Mouse (Mus musculus) stomach, embryonic 16.5 days (tissue): ENCODE results near the gene Adra2b. TPM values are rescaled to one million over a fixed set of nuclear protein-coding genes. Genes with fewer than 3 reads are reported as not detected.

ENCODE experiments used
- ATAC-seq: fragments of 200-750 bp; cut with Nextera tagmentation; 2 replicates; pipeline ENCODE4 v1.8.0; 2017; ENCODE audit warnings: moderate number of reproducible peaks, moderate TSS enrichment; ENCODE audit not compliant: insufficient read depth, low FRiP score
- H3K27ac ChIP-seq: fragments of 300-500 bp; sonication (generic); 2 replicates; pipeline ENCODE4 v1.5.1; 2014; ENCODE audit warnings: low read length
- H3K27me3 ChIP-seq: fragments of 300-500 bp; sonication (generic); 2 replicates; pipeline ENCODE4 v1.6.1; 2014; ENCODE audit warnings: low read length, control low read depth, mixed read lengths; ENCODE audit not compliant: control insufficient read depth, insufficient read depth
- H3K36me3 ChIP-seq: fragments of 300-500 bp; sonication (generic); 2 replicates; pipeline ENCODE4 v1.6.1; 2014; ENCODE audit warnings: low read length; ENCODE audit not compliant: control insufficient read depth, insufficient read depth
- H3K4me1 ChIP-seq: fragments of 300-500 bp; sonication (generic); 2 replicates; pipeline ENCODE4 v1.6.1; 2014; ENCODE audit warnings: low read length, control low read depth, mixed read lengths; ENCODE audit not compliant: control insufficient read depth, insufficient read depth
- H3K4me2 ChIP-seq: fragments of 300-500 bp; sonication (generic); 2 replicates; pipeline ENCODE4 v1.6.1; 2014; ENCODE audit warnings: low read depth, low read length, mixed read lengths
- H3K4me3 ChIP-seq: fragments of 300-500 bp; sonication (generic); replicated peaks from 2 replicates; pipeline ENCODE4 v1.5.1; 2014; ENCODE audit warnings: mild to moderate bottlenecking, low read length
- H3K9ac ChIP-seq: fragments of 300-500 bp; sonication (generic); 2 replicates; pipeline ENCODE4 v1.6.1; 2014; ENCODE audit warnings: low read length
- H3K9me3 ChIP-seq: fragments of 300-500 bp; sonication (generic); replicated peaks from 2 replicates; pipeline ENCODE4 v1.6.1; 2016; ENCODE audit warnings: low read length, control low read depth; ENCODE audit not compliant: control insufficient read depth
- WGBS: fragments of 180-500 bp; shearing (Covaris S2); extraction: QIAGEN DNeasy Blood & Tissue Kit; methylation state at CpG from one replicate; pipeline ENCODE4 v1.1.7; 2014; 5-methylcytosine and 5-hydroxymethylcytosine counted together
- polyA plus RNA-seq: library from polyadenylated mRNA; unstranded; fragments of >200 nt; fragmentation: Nextera tagmentation; extraction: Ambion mirVana; gene quantifications from 2 replicates; pipeline ENCODE4 v1.2.1, GENCODE M21; 2015

Adra2b gene
- 2.4 and 3.6 TPM in 2 replicates for polyA plus RNA-seq

DNA sequence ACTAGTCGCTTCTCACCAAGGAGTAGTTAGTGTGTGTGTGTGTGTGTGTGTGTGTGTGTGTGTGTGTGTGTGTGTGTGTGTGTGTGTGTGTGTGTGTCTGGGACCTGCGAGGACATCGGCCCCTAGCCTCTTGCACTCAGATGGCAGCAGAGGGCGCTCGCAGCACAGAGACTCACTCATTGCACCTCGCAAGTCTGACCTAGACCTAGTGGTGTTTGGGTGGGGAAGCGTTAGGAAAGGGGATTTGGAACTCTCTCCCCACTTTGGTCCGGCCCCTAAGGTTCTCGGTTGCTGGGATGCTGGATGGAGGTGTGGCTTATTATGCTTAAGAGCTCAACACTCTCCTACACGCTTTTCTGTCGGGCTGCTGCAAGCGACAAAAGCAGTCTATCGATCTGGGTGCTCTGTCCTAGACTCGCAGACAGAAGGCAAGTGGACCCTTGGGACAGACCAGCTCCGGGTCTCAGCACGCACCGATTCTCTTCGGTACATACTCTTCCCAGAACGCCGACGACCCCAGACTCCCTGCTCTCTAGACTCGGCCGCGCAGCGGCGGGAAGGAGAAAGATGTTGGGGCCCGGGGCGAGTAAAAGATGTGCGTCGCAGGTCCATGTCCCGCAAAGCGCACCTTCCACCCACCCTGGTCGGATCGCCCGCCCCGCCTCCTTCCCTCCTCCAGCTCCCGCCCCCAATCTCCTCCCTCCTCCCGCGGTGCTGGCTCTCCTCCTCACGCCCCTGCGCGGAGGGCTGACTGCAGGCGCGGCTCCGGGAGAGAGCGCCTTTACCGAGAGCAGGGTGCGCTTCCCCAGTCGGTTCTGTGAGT is at the start of gene Adra2b:
Gene Adra2b (plus strand): TSS at position 750 of the 823 bp plus-strand sequence.
- Histone ChIP-seq H3K4me3 (peak within 1 kb of the TSS; percentile 49), H3K27me3 (peaks cover 57% of the 10 kb centered on the region), H3K4me1 (peaks cover 14% of the 10 kb centered on the region), H3K9ac (peak within 1 kb of the TSS; percentile 44), H3K9me3 (no peaks in the 10 kb centered on the region), H3K36me3 (no peaks in the 10 kb centered on the region), H3K27ac (no peak within 1 kb of the TSS), H3K4me2 (peak within 1 kb of the TSS; percentile 80)
- WGBS, result under 1% methylated on average over 49 of the region's 49 CpGs
- peak; percentile 81 for ATAC-seq

DNA sequence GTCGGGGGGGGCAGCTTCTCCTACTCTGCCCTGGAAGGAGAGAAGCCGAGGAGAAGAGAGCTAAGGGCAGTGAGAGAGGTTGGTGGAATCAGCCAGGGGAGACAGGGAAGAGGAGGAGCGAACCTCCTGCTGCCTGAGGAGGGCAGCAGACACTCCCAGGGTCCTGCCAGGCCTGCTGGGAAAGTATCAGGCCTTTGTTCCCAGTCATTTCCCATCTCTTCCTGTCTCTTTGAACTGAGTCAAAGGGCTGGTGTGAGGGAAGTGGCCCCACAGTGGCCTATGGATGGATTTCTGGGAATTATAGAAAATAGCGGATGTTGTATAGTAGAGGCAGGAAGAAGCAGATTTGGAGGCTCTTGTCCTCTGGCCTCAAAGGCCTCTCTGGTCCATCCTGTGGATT is 49.1 kb upstream of the Adra2b start:
- H3K9me3 ChIP-seq, result no peaks in the 10 kb centered on the region
- no peak overlapping the region for H3K4me3 ChIP-seq
- 53% methylated on average over 4 of the region's 4 CpGs for WGBS
- no peak overlapping the region for H3K9ac ChIP-seq
- no peaks in the 10 kb centered on the region for H3K36me3 ChIP-seq
- ATAC-seq, result no peak
- H3K4me1 ChIP-seq, result no peaks in the 10 kb centered on the region
- H3K4me2 ChIP-seq, result no peak overlapping the region
- no peak overlapping the region for H3K27ac ChIP-seq
- H3K27me3 ChIP-seq, result no peaks in the 10 kb centered on the region

DNA sequence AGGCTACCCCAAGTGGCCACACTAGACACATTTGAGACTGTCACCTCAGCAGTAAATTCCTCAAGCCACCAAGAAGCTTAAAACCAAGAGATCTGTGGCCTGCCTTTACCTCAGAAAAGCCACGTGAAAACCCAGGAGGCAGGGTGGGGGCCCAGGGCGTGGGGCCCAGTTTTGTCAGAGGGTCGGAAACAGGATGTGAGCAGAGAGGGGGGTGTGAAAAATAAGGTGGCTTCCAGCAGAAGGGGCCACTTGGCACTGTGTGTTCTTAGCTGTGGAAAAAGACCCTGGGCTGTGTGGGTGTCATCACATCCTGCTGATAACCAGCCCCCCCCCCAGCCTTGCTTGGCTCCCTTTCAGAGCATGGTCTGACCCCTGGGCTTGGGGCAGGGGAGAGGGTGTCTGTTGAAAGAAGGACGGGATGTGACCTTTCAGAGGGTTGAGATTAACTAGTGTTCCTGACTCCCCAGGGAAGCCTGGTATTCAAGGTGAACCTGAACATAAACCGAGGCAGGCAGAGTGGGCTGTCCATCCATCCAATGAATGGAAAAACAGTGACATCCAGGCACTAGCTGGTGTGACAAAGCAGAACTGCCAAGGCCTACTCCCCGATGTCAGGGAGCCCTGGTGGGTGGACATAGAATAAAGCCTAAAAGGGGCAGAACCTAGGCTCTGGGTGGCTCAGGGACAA is 48.4 kb upstream of the Adra2b start:
- Histone ChIP-seq H3K4me2 (no peak overlapping the region), H3K4me3 (no peak overlapping the region), H3K36me3 (no peaks in the 10 kb centered on the region), H3K27me3 (no peaks in the 10 kb centered on the region), H3K4me1 (no peaks in the 10 kb centered on the region), H3K9ac (no peak overlapping the region), H3K9me3 (no peaks in the 10 kb centered on the region), H3K27ac (0 out of 2 replicates have a peak overlapping the region, but pooled peaks have one; percentile 9)
- peak; percentile 37; the same call in 1 of the 2 replicates for ATAC-seq
- 64% methylated on average over 6 of the region's 6 CpGs for WGBS

DNA sequence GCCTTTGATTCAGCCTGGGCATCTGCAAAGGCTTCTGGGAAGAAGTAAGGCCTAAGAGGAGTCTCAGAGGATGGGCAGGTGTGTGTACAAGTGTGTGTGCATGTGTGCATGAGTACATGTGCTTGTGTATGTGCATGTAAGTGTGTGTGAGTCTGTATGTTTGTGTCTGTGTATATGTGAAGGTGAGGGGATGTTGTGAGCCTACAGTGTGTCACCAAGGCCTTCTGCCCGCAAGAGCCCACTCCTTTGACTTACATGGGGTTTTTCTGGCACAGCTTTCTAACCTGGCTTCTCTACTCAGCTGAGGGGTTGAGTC is 47.9 kb upstream of the Adra2b start:
- H3K4me2 ChIP-seq, result no peak overlapping the region
- H3K36me3 ChIP-seq, result no peaks in the 10 kb centered on the region
- 77% methylated on average over 1 of the region's 1 CpGs for WGBS
- ATAC-seq, result no peak
- H3K27ac ChIP-seq, result no peak overlapping the region
- no peaks in the 10 kb centered on the region for H3K9me3 ChIP-seq
- H3K27me3 ChIP-seq, result no peaks in the 10 kb centered on the region
- H3K9ac ChIP-seq, result no peak overlapping the region
- no peak overlapping the region for H3K4me3 ChIP-seq
- no peaks in the 10 kb centered on the region for H3K4me1 ChIP-seq

DNA sequence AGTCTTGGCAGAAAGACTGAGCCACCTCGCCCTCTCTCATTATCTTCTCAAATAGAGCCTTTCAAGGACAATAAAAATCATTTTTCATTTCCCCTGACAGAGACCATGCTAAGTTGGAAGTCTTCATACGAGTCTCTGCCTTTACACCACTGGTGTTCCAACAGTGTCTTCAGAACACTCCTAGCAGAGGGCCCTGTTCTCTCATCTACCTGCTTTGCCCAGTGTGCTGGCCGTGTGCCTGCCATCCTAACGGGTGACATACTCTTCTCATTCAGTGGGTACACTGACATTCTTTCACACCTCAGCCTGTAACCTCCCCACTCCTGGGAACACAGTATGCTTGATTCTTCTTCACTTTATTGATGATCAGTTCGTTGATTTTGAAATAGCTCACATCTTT is 46.6 kb upstream of the Adra2b start:
- Histone ChIP-seq H3K27ac (no peak overlapping the region), H3K4me3 (no peak overlapping the region), H3K9ac (no peak overlapping the region), H3K36me3 (no peaks in the 10 kb centered on the region), H3K9me3 (no peaks in the 10 kb centered on the region), H3K4me2 (no peak overlapping the region), H3K27me3 (no peaks in the 10 kb centered on the region), H3K4me1 (no peaks in the 10 kb centered on the region)
- no peak for ATAC-seq
- WGBS, result 74% methylated on average over 5 of the region's 5 CpGs

DNA sequence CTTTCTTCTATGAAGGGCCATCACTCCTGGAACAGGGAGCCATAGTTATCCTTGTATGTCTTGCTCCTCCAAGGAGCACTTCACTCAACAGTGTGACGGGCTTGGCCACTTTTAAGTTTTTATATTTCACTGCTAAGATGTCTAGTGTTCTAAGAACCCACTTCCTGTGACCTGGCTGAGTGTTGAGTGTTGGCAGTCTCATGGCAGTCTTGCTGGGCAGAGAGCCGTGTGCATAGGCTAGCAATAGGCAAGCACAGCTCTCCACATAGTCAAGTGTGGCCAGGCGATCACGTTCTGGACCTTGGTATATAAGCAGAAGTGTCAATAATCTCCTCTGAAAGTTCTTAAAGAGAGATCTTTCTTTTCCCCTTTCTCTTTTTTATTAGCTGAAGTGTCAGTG is 44.9 kb upstream of the Adra2b start:
- no peak overlapping the region for H3K27ac ChIP-seq
- H3K4me3 ChIP-seq, result no peak overlapping the region
- H3K36me3 ChIP-seq, result no peaks in the 10 kb centered on the region
- no peaks in the 10 kb centered on the region for H3K9me3 ChIP-seq
- 83% methylated on average over 4 of the region's 4 CpGs for WGBS
- no peak overlapping the region for H3K4me2 ChIP-seq
- H3K9ac ChIP-seq, result no peak overlapping the region
- no peaks in the 10 kb centered on the region for H3K27me3 ChIP-seq
- ATAC-seq, result no peak
- H3K4me1 ChIP-seq, result no peaks in the 10 kb centered on the region

DNA sequence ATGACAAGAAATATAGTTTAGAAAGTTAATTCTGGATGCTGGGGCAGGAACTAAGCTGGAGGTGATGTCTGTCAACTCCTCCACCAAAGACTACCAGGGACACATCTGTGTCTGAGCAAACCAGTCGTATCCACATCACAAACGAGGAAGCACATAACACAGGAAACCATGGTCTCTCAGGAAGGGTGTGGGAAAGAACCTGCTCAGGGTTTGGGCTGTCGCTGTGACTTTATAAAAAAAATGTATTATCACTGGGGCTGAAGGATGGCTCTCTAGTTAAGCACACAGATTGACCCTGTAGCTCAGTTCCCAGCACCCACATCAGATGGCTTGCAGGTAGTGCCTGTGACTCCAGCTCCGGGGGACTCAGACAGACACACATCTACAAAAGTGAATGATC is 43.9 kb upstream of the Adra2b start:
- H3K9me3 ChIP-seq, result no peaks in the 10 kb centered on the region
- no peaks in the 10 kb centered on the region for H3K27me3 ChIP-seq
- ATAC-seq, result no peak
- no peak overlapping the region for H3K4me2 ChIP-seq
- WGBS, result 72% methylated on average over 4 of the region's 4 CpGs
- H3K4me3 ChIP-seq, result no peak overlapping the region
- H3K9ac ChIP-seq, result no peak overlapping the region
- no peaks in the 10 kb centered on the region for H3K4me1 ChIP-seq
- H3K36me3 ChIP-seq, result no peaks in the 10 kb centered on the region
- no peak overlapping the region for H3K27ac ChIP-seq

DNA sequence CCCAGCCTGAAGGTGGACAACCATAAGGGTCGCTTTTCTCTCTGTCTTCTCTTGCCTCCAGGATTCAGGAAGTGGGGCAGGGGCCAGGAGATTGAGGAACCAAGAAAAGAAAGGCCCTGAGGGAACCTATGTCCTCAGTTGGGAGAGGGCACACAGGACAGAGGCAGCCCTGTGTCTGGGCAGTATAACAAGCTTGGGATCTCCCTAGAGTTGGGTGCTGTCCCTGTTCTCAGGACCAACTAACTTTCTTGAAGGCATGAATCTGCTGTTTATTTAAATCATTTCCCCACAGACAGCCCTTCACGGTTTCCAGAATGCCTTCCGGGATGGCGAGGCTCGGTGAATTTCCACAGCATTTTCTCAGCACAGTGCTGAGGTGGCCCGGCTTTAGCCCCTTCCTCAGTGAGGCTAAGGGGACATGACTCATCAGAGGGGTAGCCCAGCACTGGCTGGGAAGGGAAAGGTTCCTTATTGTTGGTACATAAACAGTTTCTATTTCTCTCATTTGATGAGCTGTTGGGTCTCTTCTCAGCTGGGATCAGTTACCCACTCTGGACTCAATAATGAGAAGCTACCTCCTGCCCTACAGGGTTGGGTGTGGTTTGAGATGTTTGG is 40.2 kb upstream of the Adra2b start:
- WGBS, result 69% methylated on average over 6 of the region's 6 CpGs
- Histone ChIP-seq H3K27ac (no peak overlapping the region), H3K4me1 (no peaks in the 10 kb centered on the region), H3K4me2 (no peak overlapping the region), H3K9ac (no peak overlapping the region), H3K4me3 (no peak overlapping the region), H3K36me3 (no peaks in the 10 kb centered on the region), H3K9me3 (no peaks in the 10 kb centered on the region), H3K27me3 (no peaks in the 10 kb centered on the region)
- no peak for ATAC-seq

DNA sequence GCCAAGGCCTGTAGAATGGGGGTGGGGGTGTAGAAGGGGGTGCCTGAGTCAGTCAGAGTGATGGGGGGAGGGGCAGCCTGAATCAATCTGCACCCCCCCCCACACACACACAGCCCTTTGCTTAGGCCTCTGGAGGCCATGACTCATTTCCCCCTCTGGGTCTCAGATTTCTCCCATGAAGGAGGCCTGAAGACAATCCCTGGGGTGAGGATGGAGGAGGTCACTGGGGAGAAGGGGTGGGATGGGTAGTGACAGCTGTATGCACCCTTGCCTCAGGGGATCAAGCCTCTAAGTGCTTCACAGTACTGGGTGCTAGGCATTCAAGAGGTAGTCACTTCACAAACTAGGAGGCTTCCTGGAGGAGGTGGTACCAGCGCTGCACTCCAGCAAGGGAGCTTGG is 39.3 kb upstream of the Adra2b start:
- no peak overlapping the region for H3K4me3 ChIP-seq
- no peaks in the 10 kb centered on the region for H3K27me3 ChIP-seq
- no peak overlapping the region for H3K9ac ChIP-seq
- no peaks in the 10 kb centered on the region for H3K4me1 ChIP-seq
- WGBS, result 64% methylated on average over 1 of the region's 1 CpGs
- no peaks in the 10 kb centered on the region for H3K9me3 ChIP-seq
- ATAC-seq, result no peak
- no peak overlapping the region for H3K27ac ChIP-seq
- H3K4me2 ChIP-seq, result no peak overlapping the region
- H3K36me3 ChIP-seq, result no peaks in the 10 kb centered on the region
